In genomic region chr4:59881210-59881609, GRCm38 (mm10) we compare ENCODE assay signal across 18 mouse cellular contexts. TPM values are rescaled to one million over a fixed set of nuclear protein-coding genes. Genes with fewer than 3 reads are reported as not detected.
"Had no signal": no experiment of that assay in that cellular context is flagged by ENCODE, and none has a peak within 500 bp of the region (broad histone marks: within the 10 kb centered on the region; RNA-seq: fewer than 3 reads in every experiment).

No protein-coding gene starts in this region.

- H3K9ac ChIP-seq: kidney, embryonic 15.5 days; liver, embryonic 15.5 days; midbrain, embryonic 15.5 days; neural tube, embryonic 12.5 days; stomach, embryonic 15.5 days had no signal

- DNase-seq: kidney, adult 2 months; kidney, postnatal 14 days; lung, adult 2 months; lung, postnatal 10 days had no signal

- H3K4me3 ChIP-seq: kidney, embryonic 15.5 days; limb, embryonic 10.5 days; liver, embryonic 15.5 days; megakaryocyte, embryonic 14.5 days; midbrain, embryonic 15.5 days; neural tube, embryonic 12.5 days; stomach, embryonic 15.5 days had no signal

- H3K4me1 ChIP-seq: kidney, embryonic 15.5 days; limb, embryonic 10.5 days; midbrain, embryonic 15.5 days; neural tube, embryonic 12.5 days; stomach, embryonic 15.5 days had no signal

- ATAC-seq: midbrain, embryonic 15.5 days had no signal

- H3K27ac ChIP-seq: kidney, embryonic 15.5 days; limb, embryonic 10.5 days; liver, embryonic 15.5 days; macrophage; midbrain, embryonic 15.5 days; neural tube, embryonic 12.5 days; stomach, embryonic 15.5 days had no signal

- H3K27me3 ChIP-seq: kidney, embryonic 15.5 days; liver, embryonic 15.5 days; megakaryocyte, embryonic 14.5 days; midbrain, embryonic 15.5 days; neural tube, embryonic 12.5 days; stomach, embryonic 15.5 days had no signal

- H3K9me3 ChIP-seq: kidney, embryonic 15.5 days; limb, embryonic 10.5 days; liver, embryonic 15.5 days; midbrain, embryonic 15.5 days; neural tube, embryonic 12.5 days; stomach, embryonic 15.5 days had no signal

- H3K4me2 ChIP-seq: kidney, embryonic 15.5 days; liver, embryonic 11.5 days; liver, embryonic 15.5 days; midbrain, embryonic 11.5 days; midbrain, embryonic 15.5 days; neural tube, embryonic 12.5 days; stomach, embryonic 15.5 days had no signal

RNA-seq across cellular contexts. Expression of gene Slc46a2, which starts 33.6 kb away (rescaled TPM):
- total RNA-seq: layer of hippocampus, postnatal 10 days; left cerebral cortex, postnatal 10 days; monocyte, adult 5-6 weeks; neutrophil, adult 5-6 weeks had no signal
- polyA plus RNA-seq: kidney, embryonic 15.5 days; limb, embryonic 10.5 days; liver, embryonic 11.5 days; liver, embryonic 15.5 days; macrophage; neural tube, embryonic 12.5 days had no signal
